Mouse (Mus musculus): ENCODE measurements around the gene Cdc42bpg.

Gene Cdc42bpg

DNA sequence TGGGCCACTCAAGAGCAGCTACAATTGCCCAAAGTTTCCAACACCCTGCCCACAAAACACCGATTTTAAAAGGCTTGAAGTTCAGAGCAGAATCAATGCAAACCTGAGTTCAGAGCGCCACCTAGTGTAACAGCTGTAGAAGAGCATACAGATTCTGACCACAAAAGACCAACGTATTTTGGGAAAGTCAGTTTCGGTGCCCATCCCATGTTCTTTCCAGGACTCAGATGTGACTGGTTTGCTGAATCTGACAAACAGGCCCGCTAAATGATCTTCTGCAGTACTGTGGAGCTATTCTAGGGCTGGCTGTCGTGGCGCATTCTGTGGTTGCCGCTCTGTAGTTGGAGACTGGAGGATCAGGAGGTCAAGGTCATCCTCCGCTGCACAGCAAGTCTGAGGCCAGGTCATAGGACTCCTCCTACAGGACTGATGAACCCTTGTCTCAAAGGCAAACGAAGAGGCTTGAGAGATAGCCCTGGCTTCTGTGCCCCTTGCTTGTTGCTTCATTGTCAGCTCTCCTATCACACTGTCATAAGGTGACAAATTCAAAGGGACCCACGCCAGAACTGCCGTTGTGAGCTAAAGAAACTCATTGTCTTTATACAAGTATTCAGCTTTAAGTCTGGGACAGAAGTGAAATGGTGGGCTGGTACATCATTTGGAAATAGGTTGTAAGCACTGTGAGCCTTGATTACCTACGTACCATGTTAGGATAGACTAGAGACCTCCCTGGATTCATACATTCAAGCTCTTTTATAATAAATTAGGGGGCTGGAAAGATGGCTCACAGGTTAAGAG is 25.7 kb downstream of the Cdc42bpg start:
- no peak for TF ChIP-seq GATA4 (IDR thresholded peaks at IDR 0.05; ENCODE audit: insufficient replicate concordance, low read length)

DNA sequence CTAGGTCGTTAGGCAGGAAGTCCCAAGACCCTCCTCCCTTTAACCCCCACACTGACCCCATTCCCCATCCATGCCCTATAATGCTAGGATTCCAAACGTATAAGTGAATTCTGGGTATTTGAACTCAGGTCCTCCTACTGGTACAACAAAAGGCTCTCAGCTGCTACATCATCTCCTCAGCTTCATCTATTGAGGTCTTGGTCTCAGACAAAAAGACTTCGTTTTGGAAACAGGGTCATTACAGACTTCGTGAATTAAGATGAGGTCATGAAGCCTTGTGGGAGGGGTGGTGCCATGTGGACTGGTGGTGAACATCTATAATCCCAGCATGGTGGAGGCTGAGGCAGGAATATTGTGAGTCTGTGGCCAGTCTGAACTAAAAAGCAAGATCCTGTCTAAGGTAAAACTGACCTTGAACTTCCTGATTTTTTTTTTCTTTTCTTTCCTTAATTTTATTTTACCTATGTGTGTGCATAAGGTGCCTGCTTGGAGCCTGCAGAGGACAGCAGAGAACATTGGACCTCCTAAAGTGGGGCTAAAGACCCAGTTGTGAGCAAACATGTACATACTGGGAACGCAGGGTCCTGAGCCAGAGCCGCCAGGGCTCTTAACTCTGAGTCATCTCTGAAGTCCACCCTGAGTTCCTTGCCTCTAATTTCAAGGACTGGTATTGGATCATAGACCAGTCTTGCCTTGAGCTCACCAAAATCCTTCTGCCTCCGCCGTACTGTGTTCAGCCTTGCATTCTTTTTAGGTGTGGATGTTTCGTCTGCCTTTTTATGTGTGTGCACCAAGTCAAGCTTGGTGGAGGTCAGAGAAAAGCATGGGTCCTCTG is 27.7 kb downstream of the Cdc42bpg start:
- TF ChIP-seq GATA4 (IDR thresholded peaks at IDR 0.05; ENCODE audit: insufficient replicate concordance, low read length): no peak

DNA sequence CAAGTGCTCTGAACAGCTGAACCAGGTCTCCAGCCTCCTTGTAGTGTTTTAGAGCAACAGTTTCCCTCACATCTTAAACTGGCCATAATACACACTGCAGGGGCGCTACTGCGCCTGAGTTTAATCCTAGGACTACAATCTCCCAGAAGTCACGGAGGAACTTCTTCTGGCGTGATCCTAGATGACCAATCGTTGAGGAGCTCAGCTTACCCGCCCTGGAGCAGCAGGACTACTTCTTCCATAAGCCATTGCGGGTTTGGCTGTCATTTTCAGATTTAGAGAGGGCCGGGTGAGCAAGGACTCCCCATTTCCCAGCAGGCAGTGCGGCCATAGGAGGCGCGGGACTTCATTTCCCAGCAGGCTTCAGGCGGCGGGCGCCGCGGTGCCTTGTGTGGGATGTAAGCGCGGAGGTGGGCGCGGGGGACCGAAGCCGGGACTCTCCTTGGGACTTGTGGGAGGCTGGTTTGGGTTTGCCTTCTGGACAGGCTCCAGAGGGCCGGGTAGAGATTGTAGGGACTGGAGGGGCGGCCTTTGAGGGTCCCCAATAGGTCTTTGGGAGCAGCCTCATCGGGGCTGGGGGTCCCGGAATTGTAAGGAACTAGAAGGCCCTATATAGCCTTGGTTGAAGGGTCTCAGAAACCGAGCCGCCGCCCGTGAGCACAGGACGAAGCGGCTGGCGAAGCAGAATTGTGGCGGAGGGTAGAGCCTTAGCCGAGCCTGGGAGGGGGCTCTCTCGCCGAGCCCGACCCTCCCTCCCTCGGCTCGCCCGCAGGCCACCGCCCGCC is 28.6 kb downstream of the Cdc42bpg start, which contains the start of gene Men1:
TSS of gene Men1 (plus strand) at position 307 of the 785 bp plus-strand sequence.
- TF ChIP-seq GATA4 (IDR thresholded peaks at IDR 0.05; ENCODE audit: insufficient replicate concordance, low read length): peak; percentile 27; the same call in 1 of the 2 replicates

DNA sequence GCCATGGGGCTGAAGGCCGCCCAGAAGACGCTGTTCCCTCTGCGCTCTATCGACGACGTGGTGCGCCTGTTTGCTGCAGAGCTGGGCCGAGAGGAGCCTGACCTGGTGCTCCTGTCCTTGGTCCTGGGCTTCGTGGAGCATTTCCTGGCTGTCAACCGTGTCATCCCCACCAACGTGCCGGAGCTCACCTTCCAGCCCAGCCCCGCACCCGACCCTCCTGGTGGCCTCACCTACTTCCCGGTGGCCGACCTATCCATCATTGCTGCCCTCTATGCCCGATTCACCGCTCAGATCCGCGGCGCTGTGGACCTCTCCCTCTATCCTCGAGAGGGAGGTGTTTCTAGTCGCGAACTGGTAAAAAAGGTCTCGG is 29.2 kb downstream of the Cdc42bpg start:
- no peak for TF ChIP-seq GATA4 (IDR thresholded peaks at IDR 0.05; ENCODE audit: insufficient replicate concordance, low read length)

DNA sequence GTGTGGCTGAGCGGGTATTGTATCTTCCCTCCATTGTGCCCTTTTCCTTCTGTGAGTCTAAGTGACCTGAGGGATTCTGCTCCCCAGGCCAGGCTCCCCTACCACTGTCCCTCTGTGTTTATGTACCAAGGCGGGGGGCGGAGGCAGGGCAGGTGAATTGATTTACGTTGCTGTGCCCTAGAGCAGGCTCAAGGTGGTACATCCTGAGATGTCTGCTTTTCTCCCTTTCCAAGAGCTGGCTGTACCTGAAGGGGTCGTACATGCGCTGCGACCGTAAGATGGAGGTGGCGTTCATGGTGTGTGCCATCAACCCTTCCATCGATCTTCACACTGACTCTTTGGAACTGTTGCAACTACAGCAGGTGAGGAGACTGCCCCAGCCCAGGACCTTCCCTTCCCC is 30.7 kb downstream of the Cdc42bpg start:
- no peak for TF ChIP-seq GATA4 (IDR thresholded peaks at IDR 0.05; ENCODE audit: insufficient replicate concordance, low read length)

DNA sequence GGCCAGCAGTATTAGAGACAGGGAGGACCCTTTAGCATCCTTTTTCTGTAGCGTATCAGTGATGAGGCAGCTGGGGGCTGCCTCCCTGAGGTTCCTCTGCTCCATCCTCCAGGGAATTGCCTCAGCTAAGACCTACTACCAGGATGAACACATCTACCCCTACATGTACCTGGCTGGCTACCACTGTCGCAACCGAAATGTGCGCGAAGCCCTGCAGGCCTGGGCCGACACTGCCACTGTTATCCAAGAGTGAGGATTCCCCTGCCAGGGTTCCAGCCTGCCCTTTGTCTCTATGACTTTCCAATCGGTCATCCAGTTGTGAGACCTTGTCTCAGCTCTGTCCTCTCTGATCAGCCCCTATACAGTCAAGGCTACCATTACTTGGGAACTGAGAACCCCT is 31.9 kb downstream of the Cdc42bpg start:
- TF ChIP-seq GATA4 (IDR thresholded peaks at IDR 0.05; ENCODE audit: insufficient replicate concordance, low read length): no peak

DNA sequence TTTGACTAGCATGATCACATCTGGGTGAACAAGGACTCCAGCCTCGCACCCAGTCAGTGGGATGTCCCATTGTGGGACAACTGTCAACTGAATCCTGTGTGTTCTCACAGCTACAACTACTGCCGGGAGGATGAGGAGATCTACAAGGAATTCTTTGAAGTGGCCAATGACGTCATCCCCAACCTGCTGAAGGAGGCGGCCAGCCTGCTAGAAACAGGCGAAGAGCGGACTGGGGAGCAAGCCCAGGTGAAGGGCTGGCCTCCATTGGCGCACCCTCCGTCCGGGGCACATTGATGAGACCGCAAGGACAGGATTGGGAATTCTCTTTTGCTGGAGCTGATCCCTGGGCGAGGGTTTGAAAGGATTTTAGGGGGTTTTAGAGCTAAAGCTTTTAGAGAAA is 32.5 kb downstream of the Cdc42bpg start:
- no peak for TF ChIP-seq GATA4 (IDR thresholded peaks at IDR 0.05; ENCODE audit: insufficient replicate concordance, low read length)

DNA sequence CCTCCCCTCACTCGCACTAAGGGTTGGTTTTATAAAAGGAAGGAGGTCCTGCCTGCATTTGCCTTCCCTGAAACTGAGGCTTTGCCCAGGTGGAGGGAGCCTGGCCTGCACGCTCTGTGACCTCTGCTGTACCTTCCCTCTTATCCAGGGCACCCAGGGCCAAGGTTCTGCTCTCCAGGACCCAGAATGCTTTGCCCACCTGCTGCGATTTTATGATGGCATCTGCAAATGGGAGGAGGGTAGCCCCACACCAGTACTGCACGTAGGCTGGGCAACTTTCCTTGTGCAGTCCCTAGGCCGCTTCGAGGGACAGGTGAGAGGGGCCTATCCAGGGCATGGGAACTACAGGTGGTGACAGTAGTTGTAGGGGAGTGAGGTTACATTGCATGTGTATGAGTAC is 32.9 kb downstream of the Cdc42bpg start:
- no peak for TF ChIP-seq GATA4 (IDR thresholded peaks at IDR 0.05; ENCODE audit: insufficient replicate concordance, low read length)

DNA sequence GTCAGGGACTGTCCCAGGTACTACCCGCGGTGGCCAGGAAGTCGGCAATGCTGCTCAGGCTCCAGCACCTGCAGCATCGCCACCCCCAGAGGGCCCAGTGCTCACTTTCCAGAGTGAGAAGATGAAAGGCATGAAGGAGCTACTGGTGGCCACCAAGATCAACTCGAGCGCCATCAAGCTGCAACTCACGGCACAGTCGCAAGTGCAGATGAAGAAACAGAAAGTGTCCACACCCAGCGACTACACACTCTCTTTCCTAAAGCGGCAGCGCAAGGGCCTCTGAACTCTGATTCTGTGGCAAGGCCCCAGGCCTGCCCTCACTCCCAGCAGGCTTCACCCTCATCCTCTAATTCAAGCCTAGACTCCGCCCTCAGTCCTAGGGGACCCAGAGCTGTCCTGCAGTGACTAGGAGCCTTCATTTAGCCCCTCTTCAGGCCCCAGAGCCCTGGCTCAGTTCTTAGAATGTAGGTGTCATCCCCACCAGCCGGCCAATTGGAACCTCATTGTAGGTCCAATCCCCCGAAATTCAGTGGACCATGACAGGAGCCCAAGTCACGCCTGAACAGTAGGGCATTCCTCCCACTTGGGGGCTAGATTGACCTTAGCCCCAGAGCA is 33.7 kb downstream of the Cdc42bpg start:
- no peak for TF ChIP-seq GATA4 (IDR thresholded peaks at IDR 0.05; ENCODE audit: insufficient replicate concordance, low read length)

DNA sequence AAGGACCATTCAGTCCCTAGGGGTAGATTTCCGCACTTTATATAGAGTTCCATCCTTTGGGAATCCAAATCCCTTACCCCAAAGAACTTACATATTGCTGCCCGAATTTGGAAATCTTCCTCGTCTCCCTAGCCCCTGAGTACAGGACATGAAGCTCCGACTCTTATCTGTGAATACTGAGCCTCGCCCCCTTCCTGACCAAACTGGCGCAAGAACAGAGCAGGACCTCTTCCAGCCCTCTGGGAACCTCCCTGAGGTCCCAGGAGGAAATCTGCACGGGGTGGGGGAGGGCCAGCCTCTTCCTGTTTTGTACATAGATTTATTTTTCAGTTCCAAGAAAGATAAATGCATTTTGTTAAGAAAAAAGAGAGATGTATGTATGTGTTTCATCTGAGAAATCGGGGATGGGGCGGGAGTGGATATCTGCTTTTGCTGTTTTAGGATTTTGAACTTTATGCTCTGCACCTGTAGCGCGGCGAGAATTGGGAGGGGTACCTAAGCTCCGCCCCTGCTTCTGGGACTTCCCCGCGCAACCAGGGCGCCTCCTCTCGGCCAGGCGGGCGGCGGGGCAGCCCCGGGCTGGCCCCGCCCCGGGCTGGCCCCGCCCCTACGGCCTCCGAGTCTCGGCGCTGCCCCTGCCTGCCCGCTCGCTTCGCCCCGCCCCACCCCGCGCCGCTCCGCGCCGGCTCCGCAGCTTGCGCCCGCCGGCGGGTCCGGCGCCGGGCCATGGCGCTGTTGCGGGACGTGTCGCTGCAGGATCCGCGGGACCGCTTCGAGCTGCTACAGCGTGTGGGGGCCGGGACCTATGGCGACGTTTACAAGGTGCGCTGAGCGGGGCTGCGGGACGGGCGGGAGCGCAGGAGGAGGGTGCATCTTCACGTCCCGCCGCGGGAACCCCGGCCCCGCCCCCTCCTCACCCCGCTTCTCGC is 34.5 kb downstream of the Cdc42bpg start, which contains the start of gene Map4k2:
TSS of gene Map4k2 (plus strand) at position 612 of the 929 bp plus-strand sequence.
- peak; percentile 75; the same call in 1 of the 2 replicates for TF ChIP-seq GATA4 (IDR thresholded peaks at IDR 0.05; ENCODE audit: insufficient replicate concordance, low read length)

DNA sequence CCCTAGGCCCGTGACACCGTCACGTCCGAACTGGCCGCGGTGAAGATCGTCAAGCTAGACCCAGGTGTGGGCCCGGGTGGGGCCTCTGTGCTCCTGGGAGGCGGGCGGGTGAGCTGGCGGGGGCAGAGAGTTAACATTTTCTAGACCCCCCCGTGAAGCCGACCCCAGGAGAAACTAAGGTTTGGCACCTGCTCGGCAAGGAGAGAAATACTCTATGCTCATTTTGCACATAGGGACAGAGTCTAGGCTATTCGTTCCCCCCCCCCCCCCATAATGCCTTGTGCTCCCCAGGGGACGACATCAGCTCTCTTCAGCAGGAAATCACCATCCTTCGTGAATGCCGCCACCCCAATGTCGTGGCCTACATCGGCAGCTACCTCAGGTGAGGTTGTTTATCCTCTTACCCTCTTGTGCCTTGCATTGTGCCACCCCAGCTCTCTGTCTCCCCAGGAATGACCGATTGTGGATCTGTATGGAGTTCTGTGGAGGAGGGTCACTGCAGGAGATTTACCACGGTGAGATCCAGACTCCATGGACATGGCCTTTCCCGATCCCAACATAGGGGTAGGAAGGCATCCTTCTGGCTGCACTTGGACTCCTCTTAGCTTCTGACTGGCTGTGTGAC is 35.3 kb downstream of the Cdc42bpg start:
- no peak for TF ChIP-seq GATA4 (IDR thresholded peaks at IDR 0.05; ENCODE audit: insufficient replicate concordance, low read length)

DNA sequence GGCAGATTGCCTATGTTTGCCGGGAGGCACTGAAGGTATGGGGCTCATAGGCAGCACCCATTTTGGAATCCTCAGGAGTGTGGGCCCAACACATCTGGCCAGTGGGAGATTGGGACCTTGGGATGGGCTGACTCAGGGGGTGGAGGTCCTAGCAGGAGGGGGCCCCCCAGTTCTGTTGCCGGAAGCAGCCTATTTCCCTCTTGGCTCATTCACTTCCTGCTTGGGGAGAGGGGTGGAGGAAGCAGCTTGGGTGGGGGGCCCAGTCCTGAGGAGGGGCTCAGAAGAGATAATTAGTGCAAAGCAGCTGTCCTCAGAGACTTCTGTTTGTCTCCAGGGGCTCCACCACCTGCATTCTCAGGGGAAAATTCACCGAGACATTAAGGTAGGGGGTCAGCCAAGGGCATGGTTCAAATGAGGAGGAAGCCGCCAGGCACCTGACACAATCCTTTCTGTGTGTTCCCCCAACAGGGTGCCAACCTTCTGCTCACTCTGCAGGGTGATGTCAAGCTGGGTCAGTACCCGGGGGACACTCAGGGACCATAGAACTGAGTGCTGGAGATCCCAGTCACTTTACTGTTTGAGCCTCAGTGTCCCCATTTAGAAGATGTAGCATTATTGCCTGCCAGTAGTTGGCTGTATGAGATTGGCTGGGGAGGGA is 36.1 kb downstream of the Cdc42bpg start:
- TF ChIP-seq GATA4 (IDR thresholded peaks at IDR 0.05; ENCODE audit: insufficient replicate concordance, low read length): no peak

Measured in liver, adult (tissue).